Mouse (Mus musculus) olfactory bulb, adult 2 months (tissue): ENCODE measurements at regions not wholly inside any gene's neighbourhood (a gene's known extent, or its start where the extent isn't known, plus 50 kb on each side); places are given as distances from the start of the nearest gene placed in this dataset.

ENCODE experiments used
- CTCF ChIP-seq: fragments of 200-500 bp; IDR thresholded peaks from 2 replicates; pipeline ENCODE4 v1.5.1; 2012; ENCODE audit warnings: low read depth, mild to moderate bottlenecking, low read length, moderate library complexity; ENCODE audit not compliant: insufficient read depth
- POLR2A ChIP-seq: fragments of 200-500 bp; IDR thresholded peaks from 2 replicates; pipeline ENCODE4 v1.6.1; 2012; ENCODE audit warnings: mild to moderate bottlenecking, low read depth, low read length, moderate library complexity; ENCODE audit not compliant: insufficient read depth

DNA sequence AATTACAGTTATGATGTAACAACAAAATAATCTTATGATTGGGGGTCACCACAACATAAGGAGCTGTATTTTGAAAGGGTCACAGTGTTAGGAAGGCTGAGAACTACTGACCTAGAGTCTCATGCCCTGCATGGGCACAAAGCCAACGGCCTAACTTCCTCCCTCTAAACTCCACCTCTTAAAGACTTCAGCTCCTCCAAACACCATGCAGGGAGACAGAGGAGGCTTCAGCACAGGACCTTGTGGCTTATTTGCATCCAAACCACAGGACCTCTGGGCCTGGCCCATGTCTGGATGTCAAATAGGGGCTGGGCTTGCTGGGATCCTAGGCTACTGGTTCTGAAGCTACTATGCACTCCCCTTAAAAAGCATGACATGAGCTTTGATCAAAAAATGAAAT is 294.7 kb upstream of the Kdm8 start:
- TF ChIP-seq CTCF (no peak), POLR2A (no peak)
